Mouse (Mus musculus) telencephalon, adult 2 months (tissue): ENCODE data around the gene Eya2.

Experiments used
- DNase-seq: peaks from one replicate; pipeline ENCODE4 v3.0.0-alpha.2; 2011; ENCODE audit warnings: low read depth, low spot score

The Eya2 gene

GRCm38 (mm10) chr2:165817437-165817836 is 222.6 kb downstream of the Eya2 start:
- DNase-seq = peak; percentile 70

- no peak for DNase-seq
Observed at GRCm38 (mm10) chr2:165818570-165818969, 223.7 kb downstream of the Eya2 start.

GRCm38 (mm10) chr2:165818985-165819948 is 224.4 kb downstream of the Eya2 start:
- DNase-seq = peak; percentile 85

GRCm38 (mm10) chr2:165820073-165820472 is 225.2 kb downstream of the Eya2 start:
- no peak for DNase-seq

GRCm38 (mm10) chr2:165820504-165821095 is 225.8 kb downstream of the Eya2 start:
- DNase-seq = no peak
